Mouse (Mus musculus) midbrain, embryonic 13.5 days (tissue): ENCODE results near the gene Gtpbp1. TPM values are rescaled to one million over a fixed set of nuclear protein-coding genes. Genes with fewer than 3 reads are reported as not detected.

Experiments
- ATAC-seq: fragments of 200-750 bp; cut with Nextera tagmentation; 2 replicates; pipeline ENCODE4 v1.8.0; 2017; ENCODE audit warnings: mild to moderate bottlenecking, moderate TSS enrichment, moderate library complexity
- H3K27ac ChIP-seq: fragments of 300-500 bp; sonication (generic); 2 replicates; pipeline ENCODE4 v1.5.1; 2015; ENCODE audit warnings: inconsistent platforms, mild to moderate bottlenecking, moderate library complexity
- H3K27me3 ChIP-seq: fragments of 300-500 bp; sonication (generic); 2 replicates; pipeline ENCODE4 v1.6.1; 2015; ENCODE audit warnings: mild to moderate bottlenecking, inconsistent platforms
- H3K36me3 ChIP-seq: fragments of 300-500 bp; sonication (generic); 2 replicates; pipeline ENCODE4 v1.6.1; 2015; ENCODE audit warnings: mild to moderate bottlenecking, inconsistent platforms
- H3K4me1 ChIP-seq: fragments of 300-500 bp; sonication (generic); replicated peaks from 2 replicates; pipeline ENCODE4 v1.6.1; 2015; ENCODE audit warnings: inconsistent platforms
- H3K4me2 ChIP-seq: fragments of 300-500 bp; sonication (generic); replicated peaks from 2 replicates; pipeline ENCODE4 v1.6.1; 2015; ENCODE audit warnings: moderate library complexity, mild to moderate bottlenecking, inconsistent platforms
- H3K4me3 ChIP-seq: fragments of 300-500 bp; sonication (generic); replicated peaks from 2 replicates; pipeline ENCODE4 v1.5.1; 2015; ENCODE audit warnings: mild to moderate bottlenecking, inconsistent platforms
- H3K9ac ChIP-seq: fragments of 300-500 bp; sonication (generic); replicated peaks from 2 replicates; pipeline ENCODE4 v1.6.1; 2015; ENCODE audit warnings: mild to moderate bottlenecking, inconsistent platforms
- H3K9me3 ChIP-seq: fragments of 300-500 bp; sonication (generic); 2 replicates; pipeline ENCODE4 v1.6.1; 2016; ENCODE audit warnings: mild to moderate bottlenecking, inconsistent platforms
- WGBS: fragments of 180-500 bp; shearing (Covaris S2); methylation state at CpG from one replicate; pipeline ENCODE4 v1.1.7; 2015; 5-methylcytosine and 5-hydroxymethylcytosine counted together
- polyA plus RNA-seq: library from polyadenylated mRNA; unstranded; fragments of >200 nt; fragmentation: Nextera tagmentation; extraction: Ambion mirVana; gene quantifications from 2 replicates; pipeline ENCODE4 v1.2.1, GENCODE M21; 2015

Gene Gtpbp1
- polyA plus RNA-seq = 42.6 and 49.1 TPM in 2 replicates

DNA sequence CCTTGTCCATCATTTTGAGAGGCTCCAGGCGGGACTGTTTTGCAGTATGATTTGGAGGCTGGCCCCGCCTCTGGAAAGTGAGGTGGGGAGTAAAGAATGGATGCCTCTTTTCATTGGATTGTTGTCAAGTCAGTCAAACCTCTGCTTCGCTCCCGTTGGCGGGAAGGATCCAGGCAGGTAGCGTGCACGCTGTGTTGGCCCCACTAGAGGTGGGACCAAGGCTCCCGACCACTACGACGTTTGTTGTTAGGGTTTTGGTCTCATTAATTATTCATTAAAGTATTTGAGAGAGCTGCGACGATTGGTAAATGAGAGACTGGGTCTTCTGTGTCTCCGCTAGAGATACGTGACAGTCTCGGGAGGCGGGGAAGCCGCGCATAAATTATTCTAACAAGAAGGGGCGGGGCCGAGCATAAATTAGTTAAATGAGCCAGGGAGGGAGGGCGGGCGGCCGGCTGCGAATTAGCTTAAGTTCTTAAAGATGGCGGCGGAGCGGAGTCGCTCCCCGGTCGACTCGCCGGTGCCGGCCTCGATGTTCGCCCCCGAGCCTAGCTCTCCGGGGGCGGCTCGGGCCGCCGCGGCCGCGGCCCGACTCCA, at the start of gene Gtpbp1:
Gtpbp1 (plus strand) TSS at position 420 of the 597 bp plus-strand sequence.
- H3K4me3 ChIP-seq = peak within 1 kb of the TSS; percentile 90
- WGBS = 0% methylated on average over 45 of the region's 45 CpGs
- H3K4me2 ChIP-seq = peak within 1 kb of the TSS; percentile 99
- H3K27ac ChIP-seq = peak within 1 kb of the TSS; percentile 91
- peak; percentile 98 for ATAC-seq
- H3K9ac ChIP-seq = peak within 1 kb of the TSS; percentile 91
- peaks cover 10% of the 10 kb centered on the region for H3K36me3 ChIP-seq
- H3K4me1 ChIP-seq = peaks cover 59% of the 10 kb centered on the region
- H3K27me3 ChIP-seq = no peaks in the 10 kb centered on the region
- H3K9me3 ChIP-seq = no peaks in the 10 kb centered on the region

DNA sequence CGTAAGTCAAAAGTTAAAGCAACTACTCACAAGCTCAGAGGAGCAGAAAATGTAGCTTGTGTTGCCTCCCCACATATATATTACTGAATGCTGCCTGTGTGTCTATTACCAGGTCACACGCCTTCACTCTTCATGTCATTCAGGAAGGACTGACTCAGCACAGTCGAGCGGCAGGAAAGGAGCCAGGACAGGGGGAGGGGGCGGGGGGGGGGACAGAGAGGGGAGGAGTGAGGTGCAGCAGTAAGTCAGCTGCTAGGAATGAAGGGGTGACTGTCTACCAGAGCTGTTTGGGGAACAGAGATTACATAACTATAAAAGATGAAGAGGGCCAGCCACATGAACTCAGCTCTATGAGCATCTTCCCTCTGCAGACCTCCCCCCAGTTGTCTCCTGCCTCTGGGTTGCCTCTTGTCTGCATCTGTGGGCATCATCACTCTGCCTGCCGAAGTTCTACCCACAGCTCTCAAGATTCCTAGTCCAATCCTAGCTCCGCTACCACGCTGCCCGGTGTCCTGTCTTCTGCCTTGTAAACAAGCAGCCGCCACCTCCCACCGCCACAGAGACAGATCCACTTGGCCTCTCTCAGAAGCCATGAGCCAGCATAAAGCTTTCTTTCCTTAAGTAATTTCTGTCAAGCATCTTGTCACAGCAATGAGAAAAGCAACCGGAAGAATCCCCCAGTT, 49.4 kb upstream of the Gtpbp1 start:
- WGBS = 80% methylated on average over 12 of the region's 12 CpGs
- H3K4me2 ChIP-seq = no peak overlapping the region
- H3K36me3 ChIP-seq = peaks cover 73% of the 10 kb centered on the region
- H3K4me3 ChIP-seq = no peak overlapping the region
- no peak overlapping the region for H3K27ac ChIP-seq
- no peaks in the 10 kb centered on the region for H3K27me3 ChIP-seq
- no peak overlapping the region for H3K9ac ChIP-seq
- H3K9me3 ChIP-seq = no peaks in the 10 kb centered on the region
- ATAC-seq = no peak
- no peaks in the 10 kb centered on the region for H3K4me1 ChIP-seq

DNA sequence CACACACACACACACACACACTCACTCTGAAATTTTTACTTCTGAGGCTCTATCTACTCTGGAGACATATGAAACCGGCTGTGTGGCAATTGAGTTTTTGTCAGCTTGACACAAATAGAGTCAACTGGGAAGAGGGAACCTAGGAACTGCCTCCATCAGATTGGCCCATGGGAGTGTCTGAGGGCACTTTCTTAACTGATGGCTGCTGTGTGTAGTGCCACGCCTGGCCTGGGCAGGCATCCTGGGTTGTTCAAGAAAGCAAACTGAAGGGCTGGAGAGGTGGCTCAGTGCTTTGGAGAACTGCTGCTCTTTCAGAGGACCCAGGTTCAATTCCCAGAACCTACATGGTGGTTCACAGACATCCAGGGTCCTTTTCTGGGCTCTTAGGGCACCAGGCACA, 45.2 kb upstream of the Gtpbp1 start:
- Histone ChIP-seq H3K27me3 (no peaks in the 10 kb centered on the region), H3K9me3 (no peaks in the 10 kb centered on the region), H3K4me3 (no peak overlapping the region), H3K4me2 (no peak overlapping the region), H3K36me3 (peaks cover 76% of the 10 kb centered on the region), H3K4me1 (no peaks in the 10 kb centered on the region), H3K9ac (no peak overlapping the region), H3K27ac (no peak overlapping the region)
- WGBS = 88% methylated on average over 2 of the region's 2 CpGs
- ATAC-seq = no peak

DNA sequence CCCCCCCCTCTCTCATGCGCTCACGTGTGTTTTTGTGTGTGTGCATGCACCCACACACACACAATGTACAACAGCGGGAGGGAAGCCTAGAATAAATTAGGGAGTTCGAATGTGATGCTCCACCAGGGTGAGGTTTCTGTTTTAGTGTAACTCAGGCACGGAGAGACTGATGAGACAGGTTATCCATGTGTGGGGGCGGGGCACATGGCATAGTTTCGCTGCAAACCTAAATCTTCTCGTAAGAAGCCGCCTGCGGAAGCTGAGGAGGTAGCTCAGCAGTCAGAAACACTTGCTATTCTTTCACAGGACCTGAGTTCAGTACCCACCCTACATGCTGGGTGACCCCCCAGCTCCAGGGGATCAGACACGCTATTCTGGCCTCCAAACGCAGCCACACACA, 42.5 kb upstream of the Gtpbp1 start:
- Histone ChIP-seq H3K4me2 (no peak overlapping the region), H3K9me3 (no peaks in the 10 kb centered on the region), H3K4me1 (no peaks in the 10 kb centered on the region), H3K4me3 (no peak overlapping the region), H3K27ac (no peak overlapping the region), H3K9ac (no peak overlapping the region), H3K36me3 (peaks cover 61% of the 10 kb centered on the region), H3K27me3 (no peaks in the 10 kb centered on the region)
- no peak for ATAC-seq
- WGBS = 91% methylated on average over 12 of the region's 12 CpGs

DNA sequence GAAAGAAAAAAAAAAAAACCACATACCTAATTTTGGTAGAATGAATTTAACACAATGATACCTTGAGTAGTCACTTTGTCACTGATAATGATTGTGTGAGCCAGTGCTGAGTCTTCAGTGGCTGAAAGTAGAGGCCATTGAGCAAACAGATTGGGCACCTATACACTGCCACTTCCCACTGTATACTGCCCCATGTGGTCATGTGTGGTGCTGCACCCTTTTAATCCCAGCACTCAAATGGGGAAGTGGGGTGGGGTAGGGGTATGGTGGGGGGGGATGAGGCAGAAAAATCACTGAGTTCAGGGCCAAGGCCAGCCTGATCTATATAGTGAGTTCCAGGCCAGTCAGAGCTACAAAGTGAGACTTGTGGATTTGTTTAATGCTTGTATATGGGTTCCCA, 40.1 kb upstream of the Gtpbp1 start:
- peaks cover 55% of the 10 kb centered on the region for H3K36me3 ChIP-seq
- ATAC-seq = no peak

DNA sequence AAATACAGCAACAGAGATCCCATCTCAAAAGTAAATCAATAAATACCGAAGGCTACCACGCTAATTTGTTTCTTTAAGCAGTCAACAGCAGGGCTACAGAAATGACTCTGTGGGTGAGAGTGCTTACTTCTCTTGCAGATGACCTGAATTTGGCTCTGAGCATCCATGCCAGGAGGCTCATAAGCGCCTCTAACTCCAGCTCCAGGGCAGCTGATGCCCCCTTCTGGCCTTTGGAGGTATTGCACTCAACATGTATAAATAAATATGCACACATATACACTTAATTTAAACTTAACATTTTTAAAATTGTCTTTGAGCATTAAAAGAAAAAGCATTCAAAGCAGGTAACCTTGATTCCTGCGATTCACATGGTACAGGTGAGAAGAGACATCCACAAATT, 39.2 kb upstream of the Gtpbp1 start:
- peaks cover 52% of the 10 kb centered on the region for H3K36me3 ChIP-seq

More for the DNA sequence above, 40.1 kb upstream of the Gtpbp1 start:
- Histone ChIP-seq H3K9ac (no peak overlapping the region), H3K4me3 (no peak overlapping the region), H3K9me3 (no peaks in the 10 kb centered on the region), H3K4me1 (no peaks in the 10 kb centered on the region), H3K4me2 (no peak overlapping the region), H3K27me3 (no peaks in the 10 kb centered on the region), H3K27ac (no peak overlapping the region)

DNA sequence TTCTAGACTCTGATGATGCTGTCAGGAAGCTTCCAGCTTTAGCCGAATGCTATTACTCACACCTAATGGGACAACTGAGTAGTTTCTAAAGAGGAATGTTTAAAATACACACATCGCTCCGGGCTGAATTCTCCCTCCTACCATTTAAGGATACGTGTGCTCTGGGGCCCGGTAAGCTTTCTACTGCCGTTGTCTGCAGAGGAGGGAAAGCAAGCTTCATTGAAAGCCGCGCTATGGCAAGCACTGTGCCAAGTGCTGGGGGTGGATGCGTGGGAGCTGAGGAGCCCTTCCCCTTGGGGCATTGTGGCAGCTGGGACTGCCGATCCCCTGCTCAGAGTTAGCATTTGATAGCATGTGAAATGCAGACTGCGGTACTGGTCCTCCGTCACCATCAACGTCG, 34.2 kb upstream of the Gtpbp1 start:
- no peak for ATAC-seq
- peaks cover 15% of the 10 kb centered on the region for H3K36me3 ChIP-seq
- peaks cover 19% of the 10 kb centered on the region for H3K4me1 ChIP-seq
- no peak overlapping the region for H3K27ac ChIP-seq
- WGBS = 93% methylated on average over 14 of the region's 14 CpGs
- H3K9me3 ChIP-seq = no peaks in the 10 kb centered on the region
- no peaks in the 10 kb centered on the region for H3K27me3 ChIP-seq
- no peak overlapping the region for H3K4me2 ChIP-seq
- 0 out of 2 replicates have a peak overlapping the region, but pooled peaks have one; percentile 1 for H3K9ac ChIP-seq
- H3K4me3 ChIP-seq = no peak overlapping the region

More for the DNA sequence above, 39.2 kb upstream of the Gtpbp1 start:
- Histone ChIP-seq H3K9me3 (no peaks in the 10 kb centered on the region), H3K9ac (no peak overlapping the region), H3K4me2 (no peak overlapping the region), H3K27ac (no peak overlapping the region), H3K27me3 (no peaks in the 10 kb centered on the region), H3K4me1 (peaks cover 1% of the 10 kb centered on the region), H3K4me3 (no peak overlapping the region)
- 69% methylated on average over 4 of the region's 4 CpGs for WGBS
- no peak for ATAC-seq

DNA sequence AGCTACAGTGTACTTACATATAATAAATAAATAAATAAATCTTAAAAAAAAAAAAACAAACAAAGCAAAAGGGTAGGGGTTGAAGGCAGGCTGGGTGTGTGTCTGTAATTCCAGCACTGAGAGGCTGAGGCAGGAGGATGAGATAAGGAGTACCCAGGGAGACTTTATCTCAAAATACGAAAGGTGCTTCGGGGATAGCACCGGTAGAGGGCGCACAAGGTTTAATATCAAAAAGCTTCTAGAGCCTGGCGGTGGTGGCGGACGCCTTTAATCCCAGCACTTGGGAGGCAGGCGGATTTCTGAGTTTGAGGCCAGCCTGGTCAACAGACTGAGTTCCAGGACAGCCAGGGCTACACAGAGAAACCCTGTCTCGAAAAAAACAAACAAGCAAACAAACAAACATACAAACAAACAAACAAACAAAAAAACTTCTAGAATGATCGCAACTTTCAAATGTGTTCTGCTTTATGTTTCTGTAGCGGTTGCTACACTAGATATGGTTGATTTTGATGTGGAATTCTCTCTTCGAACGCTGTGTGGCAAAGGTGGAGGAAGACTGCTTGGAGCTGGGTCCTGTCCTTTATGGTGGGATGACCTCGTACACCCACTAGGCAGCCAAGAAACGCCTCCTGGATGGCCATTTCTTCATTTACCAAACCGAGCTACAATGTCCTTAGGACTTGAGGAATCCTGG, 32.7 kb upstream of the Gtpbp1 start:
- peak overlapping the region; percentile 96 for H3K27ac ChIP-seq
- ATAC-seq = no peak; the same call in 1 of the 2 replicates
- no peaks in the 10 kb centered on the region for H3K27me3 ChIP-seq
- peaks cover 25% of the 10 kb centered on the region for H3K36me3 ChIP-seq
- H3K4me1 ChIP-seq = peaks cover 19% of the 10 kb centered on the region
- peak overlapping the region; percentile 82 for H3K4me2 ChIP-seq
- no peaks in the 10 kb centered on the region for H3K9me3 ChIP-seq
- peak overlapping the region; percentile 94 for H3K9ac ChIP-seq
- H3K4me3 ChIP-seq = peak overlapping the region; percentile 92
- WGBS = 4% methylated on average over 16 of the region's 16 CpGs

DNA sequence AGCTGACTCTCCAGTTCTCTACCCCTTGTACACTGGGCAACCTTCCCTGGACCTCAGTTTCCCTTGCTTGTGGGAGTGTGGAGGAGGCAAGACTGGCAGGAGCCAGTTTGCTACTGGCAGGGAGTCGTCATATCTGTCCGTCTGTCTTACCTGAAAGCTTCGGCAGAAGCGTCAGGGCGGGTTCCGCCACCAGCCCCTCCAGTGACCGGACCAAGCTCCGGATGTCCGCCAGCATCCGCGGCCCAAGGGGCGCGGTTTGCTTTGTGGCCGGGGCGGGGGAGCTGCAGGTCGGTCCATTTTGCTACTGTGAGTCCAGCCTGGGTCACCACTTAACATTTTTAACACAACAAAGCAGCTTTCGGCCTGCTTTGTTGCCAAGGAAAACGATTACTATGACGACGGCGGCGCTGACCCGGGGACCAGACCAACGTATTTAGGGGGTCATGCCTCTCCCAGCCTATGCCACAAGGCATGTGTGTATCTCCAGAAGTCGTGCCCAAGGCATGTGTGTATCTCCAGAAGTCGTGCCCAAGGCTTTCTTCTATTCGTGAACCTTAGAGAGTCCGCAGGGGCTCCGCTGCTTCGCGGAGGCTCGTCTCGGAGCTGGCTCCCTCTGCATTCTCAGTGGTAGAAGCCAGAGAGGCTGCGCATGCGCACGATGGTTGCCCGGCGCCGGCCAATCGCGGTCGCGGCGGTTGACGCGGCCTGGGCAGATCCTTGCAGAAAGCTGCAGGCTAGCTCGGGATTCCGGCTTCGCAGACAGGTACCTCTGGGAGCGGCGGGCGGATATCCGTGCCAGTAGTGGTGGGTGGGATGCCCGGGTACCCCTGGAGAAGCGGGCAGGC, 31.9 kb upstream of the Gtpbp1 start, which contains the start of the genes Fam227a and Cby1:
Fam227a (minus strand) TSS at position 426 of the 845 bp plus-strand sequence.
Cby1 (plus strand) TSS at position 669 of the 845 bp plus-strand sequence.
- Histone ChIP-seq H3K27ac (peak within 1 kb of the TSS; percentile 96), H3K4me2 (peak within 1 kb of the TSS; percentile 82), H3K4me1 (peaks cover 19% of the 10 kb centered on the region), H3K27me3 (no peaks in the 10 kb centered on the region), H3K4me3 (peak within 1 kb of the TSS; percentile 92), H3K9ac (peak within 1 kb of the TSS; percentile 94), H3K36me3 (peaks cover 27% of the 10 kb centered on the region), H3K9me3 (no peaks in the 10 kb centered on the region)
- under 1% methylated on average over 55 of the region's 55 CpGs for WGBS
- peak; percentile 88 for ATAC-seq

DNA sequence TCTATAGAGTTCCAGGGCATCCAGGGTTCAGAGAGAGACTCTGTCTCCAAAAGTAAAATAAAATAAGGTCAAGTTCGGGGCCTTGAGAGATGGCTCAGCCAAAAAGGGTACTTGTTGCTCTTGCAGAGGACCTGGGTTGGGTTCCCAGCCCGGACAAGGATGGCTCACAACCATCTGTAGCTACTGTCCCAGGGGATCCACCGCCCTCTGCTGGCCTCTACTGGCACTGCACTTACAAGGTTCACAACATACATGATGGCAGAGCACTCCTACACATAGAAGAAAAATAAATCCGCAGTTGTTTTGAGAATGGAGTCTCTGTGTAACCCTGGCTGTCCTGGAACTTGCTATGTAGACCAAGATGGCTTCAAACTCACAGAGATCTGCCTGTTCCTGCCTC, 28.8 kb upstream of the Gtpbp1 start:
- Histone ChIP-seq H3K27me3 (no peaks in the 10 kb centered on the region), H3K9ac (no peak overlapping the region), H3K4me1 (peaks cover 15% of the 10 kb centered on the region), H3K4me2 (no peak overlapping the region), H3K36me3 (peaks cover 31% of the 10 kb centered on the region), H3K9me3 (no peaks in the 10 kb centered on the region), H3K4me3 (no peak overlapping the region), H3K27ac (no peak overlapping the region)
- 74% methylated on average over 4 of the region's 4 CpGs for WGBS
- no peak for ATAC-seq

DNA sequence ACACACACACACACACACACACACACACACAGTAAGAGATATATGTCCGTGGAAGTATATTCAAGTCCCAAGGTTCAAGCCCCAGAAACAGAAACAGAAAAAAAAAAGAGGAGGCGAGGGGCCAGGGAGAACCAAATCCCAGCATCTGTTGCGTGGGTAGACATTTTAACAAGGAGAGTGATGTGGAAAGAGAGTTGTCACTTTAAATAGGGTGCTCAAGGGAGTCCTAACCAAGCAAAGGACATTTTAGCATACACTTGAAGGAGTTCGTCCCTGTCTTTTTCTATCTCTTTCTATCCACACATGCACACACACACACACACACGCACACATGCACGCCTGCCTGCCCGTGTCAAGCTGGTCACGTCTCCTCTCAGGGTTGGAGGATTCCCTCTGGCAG, 26.0 kb upstream of the Gtpbp1 start:
- ATAC-seq = no peak
- Histone ChIP-seq H3K9me3 (no peaks in the 10 kb centered on the region), H3K4me1 (peaks cover 7% of the 10 kb centered on the region), H3K4me2 (no peak overlapping the region), H3K27ac (no peak overlapping the region), H3K4me3 (no peak overlapping the region), H3K9ac (no peak overlapping the region), H3K27me3 (no peaks in the 10 kb centered on the region), H3K36me3 (peaks cover 45% of the 10 kb centered on the region)
- WGBS = 94% methylated on average over 8 of the region's 8 CpGs
